ENCODE assay signal across 8 mouse cellular contexts in the genomic region with DNA sequence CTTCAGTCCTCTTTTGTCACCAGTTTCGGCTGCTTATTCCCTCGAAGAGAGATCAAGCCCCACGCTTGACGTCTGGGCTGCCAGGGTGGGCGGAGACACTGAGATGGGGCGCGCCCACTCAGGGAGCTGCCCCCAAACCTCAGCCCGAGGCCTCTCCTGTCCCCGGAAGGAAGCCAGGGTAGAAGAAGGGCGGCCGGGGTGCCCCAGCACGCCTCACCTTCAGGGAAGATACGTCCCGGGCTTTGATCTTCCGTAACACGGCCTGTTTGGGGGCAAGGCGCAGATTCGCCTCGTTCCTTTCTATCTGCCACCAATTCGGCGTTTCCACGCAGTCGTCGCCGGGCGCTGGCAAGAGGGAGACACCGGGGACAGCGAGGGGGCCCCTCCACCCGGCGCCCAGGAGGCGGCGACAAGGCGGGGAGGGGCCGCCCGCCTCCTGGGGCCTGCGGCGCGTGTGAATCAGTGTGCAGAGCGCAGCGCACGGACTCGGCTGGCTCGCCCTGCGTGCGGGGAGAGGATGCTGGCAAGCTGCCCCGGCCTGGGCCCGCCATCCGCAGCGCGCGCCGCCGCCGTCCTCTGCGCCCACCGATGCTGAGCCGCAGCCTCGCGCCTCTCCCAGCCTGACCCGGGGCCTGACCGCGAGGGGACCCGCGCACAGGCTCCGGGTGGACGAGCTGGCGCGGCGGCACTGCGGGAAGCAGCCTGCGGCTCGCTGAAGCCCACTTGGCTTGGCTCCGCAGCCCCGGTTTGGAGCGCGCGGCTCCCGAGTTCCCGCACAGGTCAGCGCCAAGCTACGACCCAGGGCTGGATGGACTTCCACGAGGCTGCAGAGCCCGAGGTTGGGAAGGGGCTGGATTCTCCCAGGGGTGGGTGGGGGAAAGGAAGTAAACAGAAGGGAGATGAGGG. TPM values are rescaled to one million over a fixed set of nuclear protein-coding genes. Genes with fewer than 3 reads are reported as not detected.
A peak's percentile ranks its signal among the peaks of the same experiment; 100 is the strongest.
DNase-seq lines count a peak whose midpoint lies in the region; ATAC-seq and TF ChIP-seq lines count a peak whose summit lies in the region.

A gene (plus strand): TSS at position 163 of the 906 bp plus-strand sequence.

- peak within 1 kb of the TSS; percentile 85 for H3K4me2 ChIP-seq in embryonic facial prominence, embryonic 12.5 days (replicated peaks)
- peak within 1 kb of the TSS; percentile 80 for H3K4me2 ChIP-seq in liver, embryonic 12.5 days
- peak within 1 kb of the TSS; percentile 24 for H3K4me2 ChIP-seq in myocyte (ENCODE audit: low read depth)

- under 1% methylated on average over 81 of the region's 83 CpGs for WGBS in embryonic facial prominence, embryonic 12.5 days
- WGBS in liver, embryonic 12.5 days (ENCODE audit: insufficient replicate concordance), result 2% methylated on average over 83 of the region's 83 CpGs

- H3K4me1 ChIP-seq in embryonic facial prominence, embryonic 12.5 days, result peaks cover 26% of the 10 kb centered on the region
- peaks cover 10% of the 10 kb centered on the region; the same call in 1 of the 2 replicates for H3K4me1 ChIP-seq in liver, embryonic 12.5 days

- ATAC-seq in embryonic facial prominence, embryonic 12.5 days (ENCODE audit: insufficient number of reproducible peaks, insufficient read depth, low FRiP score, low TSS enrichment), result peak; percentile 86
- peak; percentile 40 for ATAC-seq in liver, embryonic 12.5 days

- peak within 1 kb of the TSS; percentile 69 for H3K27ac ChIP-seq in embryonic facial prominence, embryonic 12.5 days
- H3K27ac ChIP-seq in liver, embryonic 12.5 days, result no peak within 1 kb of the TSS

- TF ChIP-seq POLR2A in myocyte (IDR thresholded peaks at IDR 0.05; ENCODE audit: insufficient read length, low read depth), result peak; percentile 38

- H3K9ac ChIP-seq in embryonic facial prominence, embryonic 12.5 days, result peak within 1 kb of the TSS; percentile 75
- peak within 1 kb of the TSS; percentile 44; the same call in 1 of the 2 replicates for H3K9ac ChIP-seq in liver, embryonic 12.5 days

- peak; percentile 25 for DNase-seq in kidney, adult 18-20 months
- no peak for DNase-seq in kidney, adult 11 months
- DNase-seq in heart, adult 9 months (ENCODE audit: low spot score in 2 of 2), result peak; percentile 48
- peak; percentile 77 for DNase-seq in kidney, postnatal 10 days
- DNase-seq in spleen, postnatal 4 days (ENCODE audit: low spot score in 2 of 2), result peak; percentile 42 to 72

- 0 out of 2 replicates have a peak, but pooled peaks cover 3% of the 10 kb centered on the region for H3K36me3 ChIP-seq in embryonic facial prominence, embryonic 12.5 days
- H3K36me3 ChIP-seq in liver, embryonic 12.5 days, result no peaks in the 10 kb centered on the region
- no peaks in the 10 kb centered on the region for H3K36me3 ChIP-seq in myocyte (ENCODE audit: control insufficient read depth, insufficient read depth)

- no peak within 1 kb of the TSS for H3ac ChIP-seq in myocyte (ENCODE audit: control insufficient read depth, insufficient read length)

- H3K4me3 ChIP-seq in embryonic facial prominence, embryonic 12.5 days, result peak within 1 kb of the TSS; percentile 61
- H3K4me3 ChIP-seq in liver, embryonic 12.5 days, result peak within 1 kb of the TSS; percentile 55
- no peak within 1 kb of the TSS for H3K4me3 ChIP-seq in myocyte

- no peaks in the 10 kb centered on the region for H3K79me2 ChIP-seq in myocyte (ENCODE audit: control insufficient read depth, insufficient read depth)

- H3K27me3 ChIP-seq in embryonic facial prominence, embryonic 12.5 days, result no peaks in the 10 kb centered on the region
- H3K27me3 ChIP-seq in liver, embryonic 12.5 days (replicated peaks), result peaks cover 41% of the 10 kb centered on the region
- H3K27me3 ChIP-seq in myocyte (ENCODE audit: control insufficient read depth, insufficient read depth, insufficient read length), result no peaks in the 10 kb centered on the region

- 0 out of 2 replicates have a peak, but pooled peaks cover 4% of the 10 kb centered on the region for H3K9me3 ChIP-seq in embryonic facial prominence, embryonic 12.5 days
- no peaks in the 10 kb centered on the region for H3K9me3 ChIP-seq in liver, embryonic 12.5 days (replicated peaks)

TF ChIP-seq in myocyte, 11 proteins besides CTCF, POLR2A, EP300 and RAD21:
- no peak for TF ChIP-seq MYOD1 (IDR thresholded peaks at IDR 0.05; ENCODE audit: control insufficient read depth in 1 of 3, insufficient read length in 2 of 3, low read depth in 2 of 3)
- no peak for TF ChIP-seq TCF3 (IDR thresholded peaks at IDR 0.05; ENCODE audit: insufficient read length, low read depth)
- TF ChIP-seq POLR2AphosphoS2 (IDR thresholded peaks at IDR 0.05; ENCODE audit: insufficient read length, low read depth), result no peak
- no peak for TF ChIP-seq E2F4 (IDR thresholded peaks at IDR 0.05; ENCODE audit: insufficient read depth)
- no peak for TF ChIP-seq SRF (IDR thresholded peaks at IDR 0.05; ENCODE audit: control insufficient read depth, insufficient read length, low read depth)
- no peak for TF ChIP-seq TCF12 (IDR thresholded peaks at IDR 0.05; ENCODE audit: insufficient read depth, poor library complexity, severe bottlenecking)
- TF ChIP-seq MYOG (IDR thresholded peaks at IDR 0.05; ENCODE audit: control insufficient read depth in 1 of 3, insufficient read depth in 1 of 3, insufficient read length in 2 of 3, low read depth in 2 of 3), result no peak
- no peak for TF ChIP-seq CEBPB (IDR thresholded peaks at IDR 0.05; ENCODE audit: insufficient read depth, poor library complexity, severe bottlenecking)
- TF ChIP-seq MAX (IDR thresholded peaks at IDR 0.05; ENCODE audit: low read depth), result no peak
- no peak for TF ChIP-seq REST (IDR thresholded peaks at IDR 0.05; ENCODE audit: insufficient read depth, insufficient read length)
- TF ChIP-seq USF1 (IDR thresholded peaks at IDR 0.05; ENCODE audit: low read depth), result no peak

RNA-seq across cellular contexts. Expression of the gene that starts here (rescaled TPM):
- polyA plus RNA-seq in embryonic facial prominence, embryonic 12.5 days (2016; fragmentation: Nextera tagmentation; extraction: Ambion mirVana), result 14.7 and 16.2 TPM in 2 replicates
- 2.0 and 2.1 TPM in 2 replicates for polyA plus RNA-seq in liver, embryonic 12.5 days (2016; fragmentation: Nextera tagmentation; extraction: Ambion mirVana)
- 0.85 TPM for polyA plus RNA-seq in myocyte (2012; fragmentation: generic; extraction: Trizol)

Comparison
In these comparisons a context has a peak if more than half of its experiments do, and no peak if none do; other contexts are left out.
1. H3K4me2 ChIP-seq: peak in every context shown above with its lines; median percentile 85 in embryonic facial prominence, embryonic 12.5 days; 80 in liver, embryonic 12.5 days; 24 in myocyte.